Mouse (Mus musculus): ENCODE results near the gene Rundc3a. TPM values are rescaled to one million over a fixed set of nuclear protein-coding genes. Genes with fewer than 3 reads are reported as not detected.

Rundc3a gene
- polyA plus RNA-seq, 1 experiment from 2014 or later: 1.2 TPM

DNA sequence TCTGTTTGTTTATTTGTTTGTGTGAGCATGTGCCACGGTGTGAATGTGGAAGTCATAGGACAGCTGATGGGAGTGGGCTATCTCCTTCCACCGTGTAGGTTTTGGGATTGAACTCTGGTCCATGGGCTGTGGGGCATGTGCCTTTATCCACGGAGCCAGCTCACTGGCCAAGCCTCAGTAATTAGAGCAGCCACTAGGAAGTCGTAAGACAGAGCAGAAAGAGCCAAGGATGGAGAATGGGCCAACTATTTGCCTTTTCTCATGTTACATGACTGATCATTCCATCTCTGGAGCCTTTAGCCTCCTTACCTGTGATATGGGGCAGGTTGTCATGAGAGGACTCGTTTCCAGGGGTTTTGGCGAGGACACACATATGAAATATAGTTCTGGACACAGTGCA is 3.1 kb downstream of the Rundc3a start:
- ATAC-seq (ENCODE audit: insufficient number of reproducible peaks, insufficient read depth, low FRiP score, low read depth): no peak
- no peak overlapping the region for H3K9ac ChIP-seq (ENCODE audit: low read length)
- 62% methylated on average over 6 of the region's 6 CpGs for WGBS
- peaks cover 59% of the 10 kb centered on the region for H3K27me3 ChIP-seq (ENCODE audit: control insufficient read depth, insufficient read depth, low read length)
- H3K4me1 ChIP-seq (ENCODE audit: control insufficient read depth in 2 of 2, insufficient read depth in 2 of 2, low read length in 2 of 2): peaks cover 9 to 22% of the 10 kb centered on the region in 2 experiments
- H3K27ac ChIP-seq (replicated peaks in 1 of 2; ENCODE audit: control insufficient read depth in 1 of 2, insufficient read depth in 1 of 2, low read depth in 2 of 2, low read length in 2 of 2): no peak overlapping the region
- no peak overlapping the region for H3K4me2 ChIP-seq (ENCODE audit: low read length)
- H3K9me3 ChIP-seq (ENCODE audit: control insufficient read depth, low read length): no peaks in the 10 kb centered on the region
- H3K4me3 ChIP-seq (ENCODE audit: control insufficient read depth in 1 of 2, insufficient read depth in 1 of 2, low read depth in 1 of 2, low read length in 2 of 2): no peak overlapping the region
- no peaks in the 10 kb centered on the region for H3K36me3 ChIP-seq (ENCODE audit: control insufficient read depth, insufficient read depth, low read length)

DNA sequence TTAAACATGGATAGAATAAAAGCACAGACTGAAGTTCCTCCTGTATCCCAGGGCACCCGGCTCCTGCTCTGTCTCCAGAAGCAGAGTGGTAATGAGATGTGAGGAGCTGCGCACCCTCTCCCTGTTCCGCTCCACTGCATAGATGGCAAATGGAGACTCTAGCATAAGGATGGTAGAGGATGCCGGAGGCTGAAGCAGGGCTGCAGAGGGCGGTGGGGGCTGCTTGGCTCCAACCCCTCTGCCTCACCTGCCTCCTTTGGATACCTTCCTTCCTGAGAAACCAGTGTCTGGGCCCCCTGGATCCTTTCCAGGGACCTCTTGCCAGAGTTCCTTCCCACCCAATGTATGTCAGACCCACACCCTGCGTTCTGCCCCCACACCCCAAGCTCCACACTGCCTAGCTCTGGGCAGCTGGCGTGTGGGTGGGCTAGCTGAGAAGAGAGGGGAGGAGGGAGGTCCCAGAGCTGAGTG is 3.5 kb downstream of the Rundc3a start:
- Histone ChIP-seq H3K4me2 (ENCODE audit: low read length) (no peak overlapping the region), H3K36me3 (ENCODE audit: control insufficient read depth, insufficient read depth, low read length) (no peaks in the 10 kb centered on the region), H3K9ac (ENCODE audit: low read length) (no peak overlapping the region), H3K4me1 (ENCODE audit: control insufficient read depth in 2 of 2, insufficient read depth in 2 of 2, low read length in 2 of 2) (peaks cover 9 to 22% of the 10 kb centered on the region in 2 experiments), H3K27ac (replicated peaks in 1 of 2; ENCODE audit: control insufficient read depth in 1 of 2, insufficient read depth in 1 of 2, low read depth in 2 of 2, low read length in 2 of 2) (no peak overlapping the region), H3K27me3 (ENCODE audit: control insufficient read depth, insufficient read depth, low read length) (peaks cover 63% of the 10 kb centered on the region), H3K4me3 (ENCODE audit: control insufficient read depth in 1 of 2, insufficient read depth in 1 of 2, low read depth in 1 of 2, low read length in 2 of 2) (no peak overlapping the region), H3K9me3 (ENCODE audit: control insufficient read depth, low read length) (no peaks in the 10 kb centered on the region)
- no peak for ATAC-seq (ENCODE audit: insufficient number of reproducible peaks, insufficient read depth, low FRiP score, low read depth)
- WGBS: 78% methylated on average over 7 of the region's 7 CpGs

DNA sequence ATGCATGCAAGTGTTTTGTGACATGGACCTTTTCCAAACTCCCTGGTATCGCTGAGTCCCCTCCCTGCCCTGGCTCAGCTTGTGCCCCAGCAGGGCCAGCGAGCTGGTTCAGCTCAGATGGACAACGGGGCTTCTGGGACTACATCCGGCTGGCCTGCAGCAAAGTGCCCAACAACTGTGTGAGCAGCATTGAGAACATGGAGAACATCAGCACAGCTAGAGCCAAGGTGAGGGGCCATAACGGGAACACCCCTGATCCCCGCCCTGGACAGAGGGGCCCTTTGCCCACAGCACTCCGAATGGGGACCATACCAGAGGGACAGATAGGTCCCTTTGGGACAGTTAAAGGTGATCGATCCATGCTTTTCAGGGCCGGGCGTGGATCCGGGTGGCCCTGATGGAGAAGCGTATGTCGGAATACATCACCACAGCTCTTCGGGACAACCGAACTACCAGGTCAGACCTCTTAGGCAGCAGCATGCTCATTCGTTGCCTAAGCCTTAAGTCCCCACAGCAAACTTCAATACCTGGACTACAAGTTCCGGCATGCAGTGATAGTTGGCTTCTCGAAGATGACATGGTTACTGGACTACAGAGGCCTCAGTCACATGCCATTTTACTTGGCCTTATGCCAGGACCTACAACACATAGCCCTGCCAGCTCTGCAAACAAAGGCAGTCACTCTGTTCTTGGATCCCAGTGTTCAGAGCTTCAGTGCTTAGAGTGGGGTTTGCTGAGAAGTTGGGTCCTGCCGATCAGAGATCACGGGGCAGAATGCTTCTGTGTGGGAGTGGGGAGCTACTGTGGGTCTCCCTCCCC is 5.0 kb downstream of the Rundc3a start:
- ATAC-seq (ENCODE audit: insufficient number of reproducible peaks, insufficient read depth, low FRiP score, low read depth): no peak
- Histone ChIP-seq H3K9me3 (ENCODE audit: control insufficient read depth, low read length) (no peaks in the 10 kb centered on the region), H3K4me2 (ENCODE audit: low read length) (no peak overlapping the region), H3K4me3 (ENCODE audit: control insufficient read depth in 1 of 2, insufficient read depth in 1 of 2, low read depth in 1 of 2, low read length in 2 of 2) (no peak overlapping the region), H3K9ac (ENCODE audit: low read length) (no peak overlapping the region), H3K4me1 (ENCODE audit: control insufficient read depth in 2 of 2, insufficient read depth in 2 of 2, low read length in 2 of 2) (peaks cover 4 to 14% of the 10 kb centered on the region in 2 experiments; a peak in 3 of 4 replicates), H3K27ac (replicated peaks in 1 of 2; ENCODE audit: control insufficient read depth in 1 of 2, insufficient read depth in 1 of 2, low read depth in 2 of 2, low read length in 2 of 2) (no peak overlapping the region), H3K36me3 (ENCODE audit: control insufficient read depth, insufficient read depth, low read length) (peaks cover 12% of the 10 kb centered on the region), H3K27me3 (ENCODE audit: control insufficient read depth, insufficient read depth, low read length) (peaks cover 63% of the 10 kb centered on the region)
- 70% methylated on average over 20 of the region's 20 CpGs for WGBS

DNA sequence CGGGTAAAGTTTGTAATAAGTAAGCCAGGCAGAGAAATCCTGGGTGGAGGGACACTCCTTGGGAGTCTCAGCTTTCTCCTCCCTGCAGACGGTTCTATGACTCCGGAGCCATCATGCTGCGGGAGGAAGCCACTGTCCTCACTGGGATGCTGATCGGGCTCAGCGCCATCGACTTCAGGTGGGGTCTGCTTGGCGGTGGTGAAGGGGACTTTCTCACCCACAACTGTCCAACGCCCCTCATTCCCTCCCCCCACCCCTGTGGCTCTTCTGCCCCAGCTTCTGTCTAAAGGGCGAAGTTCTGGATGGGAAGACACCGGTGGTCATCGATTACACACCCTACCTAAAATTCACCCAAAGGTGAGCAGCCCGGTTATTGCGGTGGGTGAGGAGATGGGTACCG is 5.9 kb downstream of the Rundc3a start:
- H3K4me1 ChIP-seq (ENCODE audit: control insufficient read depth in 2 of 2, insufficient read depth in 2 of 2, low read length in 2 of 2): peaks cover 0 to 6% of the 10 kb centered on the region in 2 experiments; a peak in 3 of 4 replicates
- no peaks in the 10 kb centered on the region for H3K9me3 ChIP-seq (ENCODE audit: control insufficient read depth, low read length)
- no peak overlapping the region for H3K27ac ChIP-seq (replicated peaks in 1 of 2; ENCODE audit: control insufficient read depth in 1 of 2, insufficient read depth in 1 of 2, low read depth in 2 of 2, low read length in 2 of 2)
- H3K36me3 ChIP-seq (ENCODE audit: control insufficient read depth, insufficient read depth, low read length): peaks cover 21% of the 10 kb centered on the region
- H3K4me2 ChIP-seq (ENCODE audit: low read length): peak overlapping the region; percentile 56; the same call in 1 of the 2 replicates
- H3K4me3 ChIP-seq (ENCODE audit: control insufficient read depth in 1 of 2, insufficient read depth in 1 of 2, low read depth in 1 of 2, low read length in 2 of 2): no peak overlapping the region
- WGBS: 17% methylated on average over 15 of the region's 15 CpGs
- no peak for ATAC-seq (ENCODE audit: insufficient number of reproducible peaks, insufficient read depth, low FRiP score, low read depth)
- peaks cover 63% of the 10 kb centered on the region for H3K27me3 ChIP-seq (ENCODE audit: control insufficient read depth, insufficient read depth, low read length)
- H3K9ac ChIP-seq (ENCODE audit: low read length): no peak overlapping the region

DNA sequence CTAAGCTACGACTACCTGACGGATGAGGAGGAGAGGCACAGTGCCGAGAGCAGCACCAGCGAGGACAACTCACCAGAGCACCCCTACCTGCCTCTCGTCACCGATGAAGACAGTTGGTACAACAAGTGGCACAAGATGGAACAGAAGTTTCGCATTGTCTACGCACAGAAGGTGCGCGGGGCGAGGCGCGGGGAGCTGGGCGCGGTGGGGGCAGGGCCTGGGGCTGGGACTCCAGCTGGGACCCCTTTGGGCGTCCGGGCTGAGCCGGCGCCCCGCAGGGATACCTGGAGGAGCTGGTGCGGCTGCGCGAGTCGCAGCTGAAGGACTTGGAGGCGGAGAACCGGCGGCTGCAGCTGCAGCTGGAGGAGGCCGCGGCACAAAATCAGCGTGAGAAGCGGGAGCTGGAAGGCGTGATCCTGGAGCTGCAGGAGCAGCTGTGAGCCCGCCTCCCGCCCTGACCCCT is 6.4 kb downstream of the Rundc3a start:
- no peak overlapping the region for H3K27ac ChIP-seq (replicated peaks in 1 of 2; ENCODE audit: control insufficient read depth in 1 of 2, insufficient read depth in 1 of 2, low read depth in 2 of 2, low read length in 2 of 2)
- peak overlapping the region; percentile 1 to 34; a peak in 2 of 4 replicates for H3K4me3 ChIP-seq (ENCODE audit: control insufficient read depth in 1 of 2, insufficient read depth in 1 of 2, low read depth in 1 of 2, low read length in 2 of 2)
- peaks cover 62% of the 10 kb centered on the region for H3K27me3 ChIP-seq (ENCODE audit: control insufficient read depth, insufficient read depth, low read length)
- no peak for ATAC-seq (ENCODE audit: insufficient number of reproducible peaks, insufficient read depth, low FRiP score, low read depth)
- H3K36me3 ChIP-seq (ENCODE audit: control insufficient read depth, insufficient read depth, low read length): peaks cover 26% of the 10 kb centered on the region
- no peaks in the 10 kb centered on the region for H3K9me3 ChIP-seq (ENCODE audit: control insufficient read depth, low read length)
- WGBS: 2% methylated on average over 30 of the region's 34 CpGs
- peak overlapping the region; percentile 38; the same call in 1 of the 2 replicates for H3K9ac ChIP-seq (ENCODE audit: low read length)
- H3K4me1 ChIP-seq (ENCODE audit: control insufficient read depth in 2 of 2, insufficient read depth in 2 of 2, low read length in 2 of 2): peaks cover 0 to 5% of the 10 kb centered on the region in 2 experiments; a peak in 2 of 4 replicates
- peak overlapping the region; percentile 56 for H3K4me2 ChIP-seq (ENCODE audit: low read length)

DNA sequence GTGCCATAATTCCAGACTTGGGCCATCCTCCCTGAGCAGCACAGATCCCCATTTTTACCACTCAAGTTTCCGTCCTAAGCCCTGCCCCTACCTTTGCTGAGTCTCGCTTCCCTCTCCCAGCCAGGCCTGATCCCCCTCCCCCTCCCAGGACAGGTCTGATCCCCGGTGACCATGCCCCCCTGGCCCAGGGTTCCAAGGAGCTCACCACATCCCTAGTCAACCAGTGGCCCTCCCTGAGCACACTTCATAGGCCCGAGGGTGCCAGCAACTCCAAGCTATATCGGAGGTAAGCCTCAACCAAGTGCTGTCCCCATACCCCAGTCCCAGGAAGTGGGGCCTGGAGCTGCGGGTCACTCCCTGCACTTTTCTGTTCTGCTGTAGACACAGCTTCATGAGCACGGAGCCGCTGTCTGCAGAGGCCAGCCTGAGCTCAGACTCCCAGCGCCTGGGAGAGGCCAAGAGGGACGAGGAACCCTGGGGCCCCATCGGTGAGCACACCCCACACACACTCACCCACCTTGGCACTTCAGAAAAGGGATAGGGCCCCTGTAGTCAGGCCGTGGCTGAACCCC is 7.4 kb downstream of the Rundc3a start:
- Histone ChIP-seq H3K9me3 (ENCODE audit: control insufficient read depth, low read length) (no peaks in the 10 kb centered on the region), H3K4me2 (ENCODE audit: low read length) (no peak overlapping the region), H3K27ac (replicated peaks in 1 of 2; ENCODE audit: control insufficient read depth in 1 of 2, insufficient read depth in 1 of 2, low read depth in 2 of 2, low read length in 2 of 2) (no peak overlapping the region), H3K4me3 (ENCODE audit: control insufficient read depth in 1 of 2, insufficient read depth in 1 of 2, low read depth in 1 of 2, low read length in 2 of 2) (no peak overlapping the region), H3K4me1 (ENCODE audit: control insufficient read depth in 2 of 2, insufficient read depth in 2 of 2, low read length in 2 of 2) (peaks cover 4 to 13% of the 10 kb centered on the region in 2 experiments; a peak in 3 of 4 replicates), H3K36me3 (ENCODE audit: control insufficient read depth, insufficient read depth, low read length) (peaks cover 36% of the 10 kb centered on the region), H3K9ac (ENCODE audit: low read length) (no peak overlapping the region), H3K27me3 (ENCODE audit: control insufficient read depth, insufficient read depth, low read length) (peaks cover 52% of the 10 kb centered on the region)
- no peak for ATAC-seq (ENCODE audit: insufficient number of reproducible peaks, insufficient read depth, low FRiP score, low read depth)
- WGBS: 17% methylated on average over 12 of the region's 12 CpGs

DNA sequence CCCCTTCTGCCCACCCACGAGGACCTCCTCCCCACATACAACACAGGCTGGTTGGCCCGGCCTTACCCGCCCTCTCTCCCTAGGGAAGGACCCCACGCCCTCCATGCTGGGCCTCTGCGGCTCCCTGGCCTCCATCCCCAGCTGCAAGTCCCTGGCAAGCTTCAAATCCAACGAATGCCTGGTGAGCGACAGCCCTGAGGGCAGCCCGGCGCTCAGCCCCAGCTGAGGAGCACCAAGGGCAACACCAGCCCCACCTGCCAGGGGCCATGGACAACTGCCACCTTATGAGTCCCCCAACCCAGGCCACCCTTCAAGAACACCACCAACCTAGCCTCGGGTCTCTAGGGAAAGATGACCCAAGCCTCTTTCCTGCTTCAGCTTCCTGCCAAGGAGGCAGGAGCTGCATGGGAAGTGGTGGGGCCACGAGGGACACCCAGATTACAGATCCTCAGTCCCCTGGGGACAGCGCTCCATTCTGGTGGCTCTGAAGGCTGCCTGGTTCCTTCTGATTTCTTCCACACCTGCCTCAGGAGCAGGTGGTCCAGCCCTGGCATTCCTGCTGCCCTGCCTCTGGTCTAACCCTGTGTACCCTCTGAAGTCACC is 8.8 kb downstream of the Rundc3a start:
- no peak for ATAC-seq (ENCODE audit: insufficient number of reproducible peaks, insufficient read depth, low FRiP score, low read depth)
- H3K27ac ChIP-seq (replicated peaks in 1 of 2; ENCODE audit: control insufficient read depth in 1 of 2, insufficient read depth in 1 of 2, low read depth in 2 of 2, low read length in 2 of 2): no peak overlapping the region
- H3K36me3 ChIP-seq (ENCODE audit: control insufficient read depth, insufficient read depth, low read length): peaks cover 41% of the 10 kb centered on the region
- WGBS: 50% methylated on average over 12 of the region's 12 CpGs
- H3K4me2 ChIP-seq (ENCODE audit: low read length): no peak overlapping the region
- no peak overlapping the region for H3K9ac ChIP-seq (ENCODE audit: low read length)
- H3K4me1 ChIP-seq (ENCODE audit: control insufficient read depth in 2 of 2, insufficient read depth in 2 of 2, low read length in 2 of 2): peaks cover 13 to 23% of the 10 kb centered on the region in 2 experiments
- H3K9me3 ChIP-seq (ENCODE audit: control insufficient read depth, low read length): no peaks in the 10 kb centered on the region
- H3K4me3 ChIP-seq (ENCODE audit: control insufficient read depth in 1 of 2, insufficient read depth in 1 of 2, low read depth in 1 of 2, low read length in 2 of 2): no peak overlapping the region
- H3K27me3 ChIP-seq (ENCODE audit: control insufficient read depth, insufficient read depth, low read length): peaks cover 41% of the 10 kb centered on the region
